Mouse (Mus musculus): ENCODE data around the gene Rars. TPM values are rescaled to one million over a fixed set of nuclear protein-coding genes. Genes with fewer than 3 reads are reported as not detected.
A peak's percentile ranks its signal among the peaks of the same experiment; 100 is the strongest.

Gene Rars
- polyA plus RNA-seq, 1 experiment = 0.72 TPM

GRCm38 (mm10) chr11:35784002-35784401 lies 50.3 kb downstream of the Rars start:
- Histone ChIP-seq H3K4me1 (ENCODE audit: control insufficient read depth) (no peaks in the 10 kb centered on the region), H3K9me3 (ENCODE audit: control insufficient read depth, low read length) (no peaks in the 10 kb centered on the region; the same call in 1 of the 2 replicates), H3K27me3 (ENCODE audit: control insufficient read depth) (no peaks in the 10 kb centered on the region), H3K4me3 (replicated peaks) (no peak overlapping the region), H3K36me3 (ENCODE audit: control insufficient read depth) (peaks cover 60% of the 10 kb centered on the region)
- TF ChIP-seq GATA1 (IDR thresholded peaks at IDR 0.05; ENCODE audit: low read length) (no peak), TAL1 (IDR thresholded peaks at IDR 0.05; ENCODE audit: low read length) (no peak)

- Histone ChIP-seq H3K27me3 (ENCODE audit: control insufficient read depth) (no peaks in the 10 kb centered on the region), H3K4me3 (replicated peaks) (no peak overlapping the region), H3K4me1 (ENCODE audit: control insufficient read depth) (no peaks in the 10 kb centered on the region), H3K36me3 (ENCODE audit: control insufficient read depth) (peaks cover 66% of the 10 kb centered on the region), H3K9me3 (ENCODE audit: control insufficient read depth, low read length) (no peaks in the 10 kb centered on the region; the same call in 1 of the 2 replicates)
- TF ChIP-seq TAL1 (IDR thresholded peaks at IDR 0.05; ENCODE audit: low read length) (no peak), GATA1 (IDR thresholded peaks at IDR 0.05; ENCODE audit: low read length) (no peak)
Observed at GRCm38 (mm10) chr11:35783038-35783437, 51.3 kb downstream of the Rars start.

GRCm38 (mm10) chr11:35782444-35782843 lies 51.9 kb downstream of the Rars start:
- no peaks in the 10 kb centered on the region; the same call in 1 of the 2 replicates for H3K9me3 ChIP-seq (ENCODE audit: control insufficient read depth, low read length)
- TF ChIP-seq GATA1 (IDR thresholded peaks at IDR 0.05; ENCODE audit: low read length) = no peak
- no peak for TF ChIP-seq TAL1 (IDR thresholded peaks at IDR 0.05; ENCODE audit: low read length)
- H3K4me1 ChIP-seq (ENCODE audit: control insufficient read depth) = no peaks in the 10 kb centered on the region
- H3K36me3 ChIP-seq (ENCODE audit: control insufficient read depth) = peaks cover 72% of the 10 kb centered on the region
- no peak overlapping the region for H3K4me3 ChIP-seq (replicated peaks)
- no peaks in the 10 kb centered on the region for H3K27me3 ChIP-seq (ENCODE audit: control insufficient read depth)

GRCm38 (mm10) chr11:35780336-35780735 lies 54.0 kb downstream of the Rars start:
- Histone ChIP-seq H3K27me3 (ENCODE audit: control insufficient read depth) (no peaks in the 10 kb centered on the region), H3K9me3 (ENCODE audit: control insufficient read depth, low read length) (no peaks in the 10 kb centered on the region; the same call in 1 of the 2 replicates), H3K4me1 (ENCODE audit: control insufficient read depth) (no peaks in the 10 kb centered on the region), H3K36me3 (ENCODE audit: control insufficient read depth) (peaks cover 77% of the 10 kb centered on the region), H3K4me3 (replicated peaks) (no peak overlapping the region)
- TF ChIP-seq GATA1 (IDR thresholded peaks at IDR 0.05; ENCODE audit: low read length) = no peak
- TF ChIP-seq TAL1 (IDR thresholded peaks at IDR 0.05; ENCODE audit: low read length) = no peak

GRCm38 (mm10) chr11:35776452-35776851 lies 57.9 kb downstream of the Rars start:
- Histone ChIP-seq H3K36me3 (ENCODE audit: control insufficient read depth) (peaks cover 45% of the 10 kb centered on the region), H3K27me3 (ENCODE audit: control insufficient read depth) (no peaks in the 10 kb centered on the region), H3K4me3 (replicated peaks) (no peak overlapping the region), H3K4me1 (ENCODE audit: control insufficient read depth) (peaks cover 2% of the 10 kb centered on the region; the same call in 1 of the 2 replicates), H3K9me3 (ENCODE audit: control insufficient read depth, low read length) (no peaks in the 10 kb centered on the region)
- TF ChIP-seq TAL1 (IDR thresholded peaks at IDR 0.05; ENCODE audit: low read length) (no peak), GATA1 (IDR thresholded peaks at IDR 0.05; ENCODE audit: low read length) (no peak)

- peaks cover 43% of the 10 kb centered on the region for H3K36me3 ChIP-seq (ENCODE audit: control insufficient read depth)
- TF ChIP-seq TAL1 (IDR thresholded peaks at IDR 0.05; ENCODE audit: low read length) = no peak
- no peak for TF ChIP-seq GATA1 (IDR thresholded peaks at IDR 0.05; ENCODE audit: low read length)
- H3K27me3 ChIP-seq (ENCODE audit: control insufficient read depth) = no peaks in the 10 kb centered on the region
- H3K4me3 ChIP-seq (replicated peaks) = no peak overlapping the region
- H3K9me3 ChIP-seq (ENCODE audit: control insufficient read depth, low read length) = no peaks in the 10 kb centered on the region
- peaks cover 10% of the 10 kb centered on the region for H3K4me1 ChIP-seq (ENCODE audit: control insufficient read depth)
Observed at GRCm38 (mm10) chr11:35775606-35776005, 58.7 kb downstream of the Rars start.

- no peaks in the 10 kb centered on the region for H3K9me3 ChIP-seq (ENCODE audit: control insufficient read depth, low read length)
- TF ChIP-seq TAL1 (IDR thresholded peaks at IDR 0.05; ENCODE audit: low read length) (no peak), GATA1 (IDR thresholded peaks at IDR 0.05; ENCODE audit: low read length) (no peak)
- H3K27me3 ChIP-seq (ENCODE audit: control insufficient read depth) = peaks cover under 1% of the 10 kb centered on the region; the same call in 1 of the 2 replicates
- H3K4me1 ChIP-seq (ENCODE audit: control insufficient read depth) = peaks cover 33% of the 10 kb centered on the region
- H3K36me3 ChIP-seq (ENCODE audit: control insufficient read depth) = peaks cover 5% of the 10 kb centered on the region
- peak overlapping the region; percentile 88 for H3K4me3 ChIP-seq (replicated peaks)
Observed at GRCm38 (mm10) chr11:35770741-35771504, 63.4 kb downstream of the Rars start.

- Histone ChIP-seq H3K36me3 (ENCODE audit: control insufficient read depth) (peaks cover 4% of the 10 kb centered on the region), H3K9me3 (ENCODE audit: control insufficient read depth, low read length) (no peaks in the 10 kb centered on the region), H3K4me1 (ENCODE audit: control insufficient read depth) (peaks cover 33% of the 10 kb centered on the region), H3K27me3 (ENCODE audit: control insufficient read depth) (peaks cover 3% of the 10 kb centered on the region; the same call in 1 of the 2 replicates), H3K4me3 (replicated peaks) (peak overlapping the region; percentile 88)
- TF ChIP-seq GATA1 (IDR thresholded peaks at IDR 0.05; ENCODE audit: low read length) = no peak
- TF ChIP-seq TAL1 (IDR thresholded peaks at IDR 0.05; ENCODE audit: low read length) = no peak
Observed at GRCm38 (mm10) chr11:35769746-35770437, 64.4 kb downstream of the Rars start.

- Histone ChIP-seq H3K36me3 (ENCODE audit: control insufficient read depth) (peaks cover 4% of the 10 kb centered on the region), H3K9me3 (ENCODE audit: control insufficient read depth, low read length) (no peaks in the 10 kb centered on the region), H3K4me1 (ENCODE audit: control insufficient read depth) (peaks cover 33% of the 10 kb centered on the region), H3K4me3 (replicated peaks) (peak within 1 kb of the TSS; percentile 88), H3K27me3 (ENCODE audit: control insufficient read depth) (peaks cover 3% of the 10 kb centered on the region; the same call in 1 of the 2 replicates)
- no peak for TF ChIP-seq TAL1 (IDR thresholded peaks at IDR 0.05; ENCODE audit: low read length)
- TF ChIP-seq GATA1 (IDR thresholded peaks at IDR 0.05; ENCODE audit: low read length) = no peak
Observed at GRCm38 (mm10) chr11:35769188-35769745, 65.0 kb downstream of the Rars start, which contains the start of gene Pank3. Pank3 (plus strand) TSS chr11:35769484.
